Mouse (Mus musculus) spleen, adult 2 months (tissue): ENCODE data around the gene Map3k19. TPM values are rescaled to one million over a fixed set of nuclear protein-coding genes. Genes with fewer than 3 reads are reported as not detected.

Source experiments
- DNase-seq, 2 experiments: peaks; one replicate each; pipeline versions ENCODE4 v3.0.0 to v3.0.0-alpha.2; 2012 to 2021; ENCODE audit warnings: low spot score in 2 of 2, low read depth in 1 of 2
- H3K27ac ChIP-seq: fragments of 200-500 bp; 2 replicates; pipeline ENCODE4 v1.5.1; 2012; ENCODE audit warnings: low read length, inconsistent platforms; ENCODE audit not compliant: insufficient read depth
- H3K27me3 ChIP-seq: fragments of 200-500 bp; 2 replicates; pipeline ENCODE4 v1.6.1; 2012; ENCODE audit warnings: mild to moderate bottlenecking, moderate library complexity, low read length, inconsistent platforms; ENCODE audit not compliant: control insufficient read depth, insufficient read depth
- H3K36me3 ChIP-seq: fragments of 200-500 bp; 2 replicates; pipeline ENCODE4 v1.6.1; 2012; ENCODE audit warnings: mild to moderate bottlenecking, low read length, inconsistent platforms; ENCODE audit not compliant: control insufficient read depth, insufficient read depth
- H3K4me1 ChIP-seq: fragments of 200-500 bp; 2 replicates; pipeline ENCODE4 v1.6.1; 2011; ENCODE audit warnings: inconsistent platforms; ENCODE audit not compliant: control insufficient read depth, insufficient read depth, insufficient read length
- H3K4me3 ChIP-seq: fragments of 200-500 bp; 2 replicates; pipeline ENCODE4 v1.5.1; 2011; ENCODE audit warnings: mild to moderate bottlenecking, inconsistent platforms; ENCODE audit not compliant: insufficient read depth, insufficient read length; ENCODE audit errors: extremely low read depth
- CTCF ChIP-seq: fragments of 200-500 bp; IDR thresholded peaks from 2 replicates; pipeline ENCODE4 v1.5.1; 2011; ENCODE audit warnings: mild to moderate bottlenecking, inconsistent platforms; ENCODE audit not compliant: insufficient read depth, insufficient read length, insufficient replicate concordance; ENCODE audit errors: extremely low read depth
- POLR2A ChIP-seq: fragments of 200-500 bp; IDR thresholded peaks from 2 replicates; pipeline ENCODE4 v1.6.1; 2011; ENCODE audit warnings: low read depth, low read length, inconsistent platforms
- WGBS: fragments of 180-500 bp; shearing (Covaris S2); methylation state at CpG from one replicate; pipeline ENCODE4 v1.1.7; 2018; 5-methylcytosine and 5-hydroxymethylcytosine counted together
- polyA plus RNA-seq: library from polyadenylated mRNA; depleted of rRNA; stranded (reverse); fragments of >200 nt; gene quantifications from 2 replicates; pipeline ENCODE4 v1.2.3, GENCODE M21; 2012

Gene Map3k19
- polyA plus RNA-seq, 1 experiment = 2.1 TPM

- no peak overlapping the region for H3K4me3 ChIP-seq
Measured at GRCm38 (mm10) chr1:127859799-127860400, 5.1 kb upstream of the Map3k19 start.

GRCm38 (mm10) chr1:127858945-127859648 is 4.3 kb upstream of the Map3k19 start:
- Histone ChIP-seq H3K4me3 (peak overlapping the region; percentile 9; the same call in 1 of the 2 replicates), H3K36me3 (no peaks in the 10 kb centered on the region), H3K27ac (peak overlapping the region; percentile 67), H3K4me1 (no peaks in the 10 kb centered on the region; the same call in 1 of the 2 replicates), H3K27me3 (no peaks in the 10 kb centered on the region)
- TF ChIP-seq CTCF (no peak), POLR2A (no peak)
- DNase-seq = peak; percentile 32 to 62
- 32% methylated on average over 9 of the region's 9 CpGs for WGBS

More at GRCm38 (mm10) chr1:127859799-127860400, 5.1 kb upstream of the Map3k19 start:
- no peak for DNase-seq
- Histone ChIP-seq H3K36me3 (no peaks in the 10 kb centered on the region), H3K4me1 (no peaks in the 10 kb centered on the region; the same call in 1 of the 2 replicates), H3K27ac (peak overlapping the region; percentile 66), H3K27me3 (no peaks in the 10 kb centered on the region)
- TF ChIP-seq POLR2A (no peak), CTCF (no peak)
- 85% methylated on average over 6 of the region's 6 CpGs for WGBS

GRCm38 (mm10) chr1:127850075-127850610 is 4.7 kb downstream of the Map3k19 start:
- Histone ChIP-seq H3K4me1 (peaks cover 4% of the 10 kb centered on the region), H3K27ac (no peak overlapping the region), H3K36me3 (no peaks in the 10 kb centered on the region), H3K4me3 (no peak overlapping the region), H3K27me3 (no peaks in the 10 kb centered on the region)
- TF ChIP-seq POLR2A = no peak
- TF ChIP-seq CTCF = no peak
- peak in 1 of 2 experiments; percentile 5 for DNase-seq
- WGBS = 10% methylated on average over 7 of the region's 7 CpGs

GRCm38 (mm10) chr1:127845472-127845871 is 9.4 kb downstream of the Map3k19 start:
- Histone ChIP-seq H3K36me3 (no peaks in the 10 kb centered on the region), H3K27ac (no peak overlapping the region), H3K4me1 (peaks cover 2% of the 10 kb centered on the region), H3K27me3 (no peaks in the 10 kb centered on the region), H3K4me3 (no peak overlapping the region)
- DNase-seq = no peak
- no peak for TF ChIP-seq POLR2A
- no peak for TF ChIP-seq CTCF
- 91% methylated on average over 5 of the region's 5 CpGs for WGBS

- no peak for DNase-seq
- no peak for TF ChIP-seq CTCF
- TF ChIP-seq POLR2A = no peak
- Histone ChIP-seq H3K27ac (no peak overlapping the region), H3K4me3 (no peak overlapping the region), H3K36me3 (no peaks in the 10 kb centered on the region), H3K27me3 (no peaks in the 10 kb centered on the region), H3K4me1 (peaks cover 3% of the 10 kb centered on the region; the same call in 1 of the 2 replicates)
- whole genome bisulfite sequencing = 71% methylated on average over 1 of the region's 1 CpGs
Measured at GRCm38 (mm10) chr1:127838602-127839001, 16.2 kb downstream of the Map3k19 start.

GRCm38 (mm10) chr1:127836619-127837018 is 18.2 kb downstream of the Map3k19 start:
- 17% methylated on average over 4 of the region's 4 CpGs for WGBS
- H3K4me1 ChIP-seq = peaks cover 3% of the 10 kb centered on the region; the same call in 1 of the 2 replicates
- H3K27me3 ChIP-seq = no peaks in the 10 kb centered on the region
- no peak overlapping the region for H3K27ac ChIP-seq
- DNase-seq = no peak
- H3K36me3 ChIP-seq = no peaks in the 10 kb centered on the region
- H3K4me3 ChIP-seq = no peak overlapping the region
- TF ChIP-seq POLR2A (no peak), CTCF (no peak)

- TF ChIP-seq CTCF = no peak
- TF ChIP-seq POLR2A = no peak
- no peak overlapping the region for H3K27ac ChIP-seq
- WGBS = 61% methylated on average over 4 of the region's 4 CpGs
- H3K27me3 ChIP-seq = no peaks in the 10 kb centered on the region
- H3K36me3 ChIP-seq = no peaks in the 10 kb centered on the region
- DNase-seq = no peak
- H3K4me1 ChIP-seq = peaks cover 3% of the 10 kb centered on the region; the same call in 1 of the 2 replicates
- H3K4me3 ChIP-seq = no peak overlapping the region
Measured at GRCm38 (mm10) chr1:127834202-127834601, 20.6 kb downstream of the Map3k19 start.
